Mouse (Mus musculus) lung, postnatal 0 days (tissue): ENCODE data around the gene Xpot.

ENCODE experiments used
- CTCF ChIP-seq: IDR thresholded peaks from 2 replicates; pipeline ENCODE4 v1.5.1; 2016; ENCODE audit warnings: antibody characterized with exemption, mild to moderate bottlenecking
- EP300 ChIP-seq: IDR thresholded peaks from 2 replicates; pipeline ENCODE4 v1.6.1; 2016; ENCODE audit warnings: antibody characterized with exemption, mild to moderate bottlenecking, control low read depth

- no peak for TF ChIP-seq CTCF
- no peak for TF ChIP-seq EP300
These were observed 13.4 kb upstream of the Xpot start for GRCm38 (mm10) chr10:121639573-121639972.
